Mouse (Mus musculus) testis, adult 2 months (tissue): ENCODE measurements around the gene Me1.

Source experiments
- CTCF ChIP-seq: fragments of 200-500 bp; IDR thresholded peaks from 2 replicates; pipeline ENCODE4 v1.5.1; 2012; ENCODE audit warnings: low read depth, mild to moderate bottlenecking, inconsistent platforms, low read length, moderate library complexity; ENCODE audit not compliant: control insufficient read depth, insufficient read depth, insufficient replicate concordance
- POLR2A ChIP-seq: fragments of 200-500 bp; IDR thresholded peaks from 2 replicates; pipeline ENCODE4 v1.6.1; 2012; ENCODE audit warnings: low read depth, mild to moderate bottlenecking, inconsistent platforms, low read length, moderate library complexity; ENCODE audit not compliant: control insufficient read depth

GRCm38 (mm10) chr9:86742959-86743911 is 47.5 kb upstream of the Me1 start, which contains the start of gene Prss35:
- TF ChIP-seq CTCF: no peak
- TF ChIP-seq POLR2A: no peak
